Mouse (Mus musculus): Measurements from ENCODE around the gene Gm17349. TPM values are rescaled to one million over a fixed set of nuclear protein-coding genes. Genes with fewer than 3 reads are reported as not detected.

Gm17349 gene
- polyA plus RNA-seq, 1 experiment from 2014 or later, result not detected

DNA sequence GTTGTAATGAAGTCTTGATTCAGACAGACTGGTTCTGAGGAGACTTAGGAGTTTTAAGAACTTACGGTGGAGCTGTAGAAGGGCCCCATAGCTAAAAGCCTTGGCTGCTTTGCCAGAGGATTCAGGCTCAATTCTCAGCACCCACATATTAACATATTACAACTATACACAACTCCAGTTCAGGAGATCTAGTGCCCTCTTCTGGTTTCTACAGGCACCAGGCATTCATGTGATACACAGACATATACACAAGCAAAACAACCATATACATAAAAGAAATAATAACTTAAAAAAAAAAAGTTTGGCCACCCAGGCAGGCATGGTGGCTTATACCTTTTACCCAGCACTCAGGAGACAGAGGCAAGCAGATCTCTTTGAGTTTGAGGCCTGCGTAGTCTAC lies 37.7 kb downstream of the Gm17349 start:
- 100% methylated on average over 2 of the region's 2 CpGs for WGBS
- no peak for ATAC-seq (ENCODE audit: low read depth)

DNA sequence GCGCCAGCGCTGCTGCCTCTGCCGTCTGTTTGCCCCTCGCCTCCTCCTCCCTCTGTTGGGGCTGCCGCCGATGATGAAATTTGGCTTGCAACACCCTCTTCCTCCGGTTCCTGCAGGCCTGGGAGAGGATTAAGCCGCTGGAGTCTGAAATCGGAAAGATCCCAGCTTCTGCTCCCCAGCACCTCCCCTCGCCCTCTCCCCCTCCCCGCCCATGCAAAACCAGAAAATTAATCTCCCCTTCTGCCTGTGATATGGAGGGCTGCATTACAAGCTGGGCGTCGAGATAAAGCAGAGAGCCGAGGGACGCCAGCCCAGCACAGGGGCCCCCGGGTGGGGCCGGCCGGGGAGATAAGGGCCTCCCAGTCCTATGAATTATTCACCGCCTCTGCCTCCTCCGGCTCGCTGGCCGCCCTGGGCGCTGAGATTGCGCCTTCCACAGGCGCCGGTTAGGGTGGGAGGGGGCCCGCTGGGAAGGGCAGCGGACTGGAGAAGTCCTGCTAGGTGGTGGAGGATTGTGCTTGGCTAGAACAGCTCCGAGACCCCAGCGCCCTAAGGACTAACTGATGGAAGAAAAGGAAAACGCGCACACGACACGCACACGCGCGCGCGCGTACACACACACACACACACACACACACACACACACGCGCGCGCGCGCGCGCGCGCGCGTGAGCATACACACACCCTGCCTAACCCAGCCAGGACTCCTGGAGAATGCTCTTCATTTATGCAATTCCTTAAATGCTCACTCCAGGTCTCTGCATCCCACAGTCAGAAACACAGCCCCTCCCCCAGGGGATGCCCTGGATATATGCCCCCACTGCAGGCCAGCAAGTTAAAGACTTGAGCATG lies 40.5 kb downstream of the Gm17349 start:
- DNase-seq (ENCODE audit: low spot score) (peak; percentile 86), ATAC-seq (ENCODE audit: low read depth) (peak; percentile 61)
- H3K4me2 ChIP-seq (ENCODE audit: low read depth, low read length), result peak overlapping the region; percentile 79
- peaks cover 40% of the 10 kb centered on the region for H3K27me3 ChIP-seq (replicated peaks; ENCODE audit: control insufficient read depth, insufficient read depth, low read length)
- peak overlapping the region; percentile 43 for H3K4me3 ChIP-seq (ENCODE audit: low read depth, low read length)
- peak overlapping the region; percentile 3; the same call in 1 of the 2 replicates for H3K27ac ChIP-seq (replicated peaks; ENCODE audit: low read depth, low read length)
- peaks cover 7% of the 10 kb centered on the region for H3K4me1 ChIP-seq (ENCODE audit: control insufficient read depth, insufficient read depth, low read length)
- under 1% methylated on average over 44 of the region's 52 CpGs for WGBS
- no peaks in the 10 kb centered on the region for H3K36me3 ChIP-seq (ENCODE audit: control insufficient read depth, insufficient read depth, low read length)
- no peaks in the 10 kb centered on the region for H3K9me3 ChIP-seq (ENCODE audit: control insufficient read depth, low read length)
- peak overlapping the region; percentile 58 for H3K9ac ChIP-seq (ENCODE audit: low read depth, low read length)

More for the DNA sequence above, 37.7 kb downstream of the Gm17349 start:
- Histone ChIP-seq H3K36me3 (ENCODE audit: control insufficient read depth, insufficient read depth, low read length) (no peaks in the 10 kb centered on the region), H3K27me3 (replicated peaks; ENCODE audit: control insufficient read depth, insufficient read depth, low read length) (peaks cover 62% of the 10 kb centered on the region), H3K4me2 (ENCODE audit: low read depth, low read length) (no peak overlapping the region), H3K9me3 (ENCODE audit: control insufficient read depth, low read length) (no peaks in the 10 kb centered on the region), H3K4me3 (ENCODE audit: low read depth, low read length) (no peak overlapping the region), H3K9ac (ENCODE audit: low read depth, low read length) (no peak overlapping the region), H3K4me1 (ENCODE audit: control insufficient read depth, insufficient read depth, low read length) (peaks cover 7% of the 10 kb centered on the region), H3K27ac (replicated peaks; ENCODE audit: low read depth, low read length) (no peak overlapping the region)
- no peak for DNase-seq (ENCODE audit: low spot score)

GRCm38 (mm10) chr15:99663964-99664599 lies 41.2 kb downstream of the Gm17349 start:
- Histone ChIP-seq H3K9me3 (ENCODE audit: control insufficient read depth, low read length) (no peaks in the 10 kb centered on the region), H3K4me3 (ENCODE audit: low read depth, low read length) (peak overlapping the region; percentile 43), H3K9ac (ENCODE audit: low read depth, low read length) (peak overlapping the region; percentile 58), H3K4me1 (ENCODE audit: control insufficient read depth, insufficient read depth, low read length) (peaks cover 7% of the 10 kb centered on the region), H3K27me3 (replicated peaks; ENCODE audit: control insufficient read depth, insufficient read depth, low read length) (peaks cover 32% of the 10 kb centered on the region), H3K27ac (replicated peaks; ENCODE audit: low read depth, low read length) (no peak overlapping the region), H3K36me3 (ENCODE audit: control insufficient read depth, insufficient read depth, low read length) (no peaks in the 10 kb centered on the region), H3K4me2 (ENCODE audit: low read depth, low read length) (peak overlapping the region; percentile 79)
- DNase-seq (ENCODE audit: low spot score) (peak; percentile 58), ATAC-seq (ENCODE audit: low read depth) (peak; percentile 38)
- WGBS, result 3% methylated on average over 17 of the region's 17 CpGs

DNA sequence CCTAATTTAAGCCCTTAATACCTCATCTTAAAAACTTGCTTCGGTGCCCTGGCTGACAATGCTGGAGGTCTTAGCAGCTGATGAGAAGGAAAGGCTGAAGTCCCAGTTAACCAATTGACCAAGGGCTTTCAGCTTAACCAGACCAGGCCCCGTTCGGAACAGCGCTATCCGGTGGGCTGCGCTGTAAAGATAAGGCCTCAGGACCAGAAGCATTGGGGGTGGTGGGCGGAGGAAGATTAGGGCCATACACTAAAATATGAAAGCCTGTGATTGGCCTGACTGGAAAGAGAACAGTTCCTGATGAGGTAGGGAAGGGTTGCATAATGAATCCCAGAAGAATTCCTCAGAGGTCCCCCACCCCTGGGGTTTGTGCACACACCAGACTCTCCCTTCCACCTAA lies 42.9 kb downstream of the Gm17349 start:
- DNase-seq (ENCODE audit: low spot score) (no peak), ATAC-seq (ENCODE audit: low read depth) (no peak)
- Histone ChIP-seq H3K4me2 (ENCODE audit: low read depth, low read length) (no peak overlapping the region), H3K4me3 (ENCODE audit: low read depth, low read length) (no peak overlapping the region), H3K9ac (ENCODE audit: low read depth, low read length) (no peak overlapping the region), H3K9me3 (ENCODE audit: control insufficient read depth, low read length) (no peaks in the 10 kb centered on the region), H3K36me3 (ENCODE audit: control insufficient read depth, insufficient read depth, low read length) (no peaks in the 10 kb centered on the region), H3K27ac (replicated peaks; ENCODE audit: low read depth, low read length) (no peak overlapping the region), H3K27me3 (replicated peaks; ENCODE audit: control insufficient read depth, insufficient read depth, low read length) (peaks cover 27% of the 10 kb centered on the region), H3K4me1 (ENCODE audit: control insufficient read depth, insufficient read depth, low read length) (peaks cover 7% of the 10 kb centered on the region)
- WGBS, result 49% methylated on average over 7 of the region's 7 CpGs

DNA sequence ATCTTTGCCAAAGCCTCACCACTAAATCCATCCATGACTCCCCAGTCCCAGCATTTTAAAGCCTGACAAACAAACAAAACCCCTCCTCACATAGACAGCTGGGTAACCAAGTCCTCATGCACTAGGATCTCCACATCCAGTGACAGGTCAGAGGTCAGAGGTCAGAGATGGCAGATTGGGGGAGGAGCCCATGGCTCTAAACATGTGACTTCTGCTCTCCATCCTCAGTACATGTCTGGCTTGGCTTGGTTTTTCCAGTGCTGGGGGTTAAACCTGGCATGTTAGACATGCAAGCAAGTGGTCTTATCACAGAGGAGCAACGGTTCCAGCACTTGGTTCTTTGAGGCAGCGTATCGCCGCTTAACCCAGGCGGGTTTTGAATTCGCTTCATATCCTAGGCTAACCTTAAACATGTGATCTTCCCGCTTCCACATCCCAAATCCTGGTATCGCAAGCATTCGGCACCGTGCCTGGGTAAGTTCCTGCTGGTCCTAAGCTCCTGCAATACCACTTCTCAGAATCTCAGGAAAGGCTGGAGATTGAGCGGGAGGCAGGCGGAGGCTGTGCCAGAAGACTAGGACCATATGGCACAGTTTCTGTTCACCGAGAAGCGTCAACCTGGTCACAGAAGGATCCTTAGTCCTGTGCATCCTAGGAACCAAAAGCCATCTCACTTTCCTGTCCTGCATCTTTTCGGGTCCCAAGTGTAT lies 44.0 kb downstream of the Gm17349 start:
- Histone ChIP-seq H3K4me3 (ENCODE audit: low read depth, low read length) (no peak overlapping the region), H3K27ac (replicated peaks; ENCODE audit: low read depth, low read length) (no peak overlapping the region), H3K4me1 (ENCODE audit: control insufficient read depth, insufficient read depth, low read length) (peaks cover 7% of the 10 kb centered on the region), H3K27me3 (replicated peaks; ENCODE audit: control insufficient read depth, insufficient read depth, low read length) (peaks cover 25% of the 10 kb centered on the region), H3K4me2 (ENCODE audit: low read depth, low read length) (no peak overlapping the region), H3K9ac (ENCODE audit: low read depth, low read length) (no peak overlapping the region), H3K9me3 (ENCODE audit: control insufficient read depth, low read length) (no peaks in the 10 kb centered on the region), H3K36me3 (ENCODE audit: control insufficient read depth, insufficient read depth, low read length) (no peaks in the 10 kb centered on the region)
- 89% methylated on average over 15 of the region's 15 CpGs for WGBS
- no peak for DNase-seq (ENCODE audit: low spot score)
- no peak for ATAC-seq (ENCODE audit: low read depth)

DNA sequence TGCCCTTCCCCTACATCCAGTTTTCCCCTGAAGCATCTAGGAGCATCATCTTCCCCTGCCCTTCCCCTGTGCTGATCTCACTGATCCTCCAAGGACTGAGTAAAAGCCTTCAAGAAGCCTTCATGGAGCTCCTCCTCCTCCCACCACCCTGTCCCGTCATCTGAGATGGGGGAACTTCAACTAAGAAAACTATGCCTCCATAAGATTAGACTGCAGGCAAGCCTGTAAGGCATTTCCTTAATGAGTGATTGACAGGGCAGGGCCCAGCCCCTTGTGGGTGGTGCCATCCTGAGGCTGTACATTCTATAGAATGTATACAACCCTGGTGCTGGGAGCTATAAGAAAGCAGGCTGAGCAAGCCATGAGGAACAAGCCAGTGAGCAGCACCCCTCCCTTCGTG lies 46.9 kb downstream of the Gm17349 start:
- Histone ChIP-seq H3K9ac (ENCODE audit: low read depth, low read length) (no peak overlapping the region), H3K4me3 (ENCODE audit: low read depth, low read length) (no peak overlapping the region), H3K36me3 (ENCODE audit: control insufficient read depth, insufficient read depth, low read length) (no peaks in the 10 kb centered on the region), H3K4me1 (ENCODE audit: control insufficient read depth, insufficient read depth, low read length) (no peaks in the 10 kb centered on the region; the same call in 1 of the 2 replicates), H3K27ac (replicated peaks; ENCODE audit: low read depth, low read length) (no peak overlapping the region), H3K9me3 (ENCODE audit: control insufficient read depth, low read length) (no peaks in the 10 kb centered on the region), H3K4me2 (ENCODE audit: low read depth, low read length) (no peak overlapping the region), H3K27me3 (replicated peaks; ENCODE audit: control insufficient read depth, insufficient read depth, low read length) (peaks cover 30% of the 10 kb centered on the region)
- DNase-seq (ENCODE audit: low spot score), result no peak
- no peak for ATAC-seq (ENCODE audit: low read depth)
- 48% methylated on average over 2 of the region's 2 CpGs for WGBS

DNA sequence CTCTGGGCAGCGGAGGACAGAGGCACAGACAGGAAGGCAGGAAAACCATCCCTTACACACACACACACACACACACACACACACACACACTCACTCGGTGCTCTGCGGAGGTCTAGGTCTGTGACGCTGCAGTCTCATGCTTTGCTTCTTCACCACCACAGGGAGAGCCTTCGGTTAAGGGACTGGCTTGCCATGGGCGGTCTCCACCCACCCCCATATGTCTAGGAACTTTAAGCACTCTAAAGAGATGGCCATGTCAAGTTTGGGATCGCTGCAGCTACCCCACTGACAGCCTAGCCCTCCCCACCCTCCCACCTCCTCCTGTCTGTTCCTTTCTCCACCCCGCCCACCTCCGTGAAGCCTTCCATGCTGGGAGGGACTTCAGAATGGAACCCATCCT lies 49.3 kb downstream of the Gm17349 start:
- peaks cover 40% of the 10 kb centered on the region for H3K27me3 ChIP-seq (replicated peaks; ENCODE audit: control insufficient read depth, insufficient read depth, low read length)
- no peak for ATAC-seq (ENCODE audit: low read depth)
- no peak overlapping the region for H3K4me2 ChIP-seq (ENCODE audit: low read depth, low read length)
- WGBS, result 41% methylated on average over 9 of the region's 9 CpGs
- no peak overlapping the region for H3K9ac ChIP-seq (ENCODE audit: low read depth, low read length)
- H3K27ac ChIP-seq (replicated peaks; ENCODE audit: low read depth, low read length), result no peak overlapping the region
- no peaks in the 10 kb centered on the region for H3K36me3 ChIP-seq (ENCODE audit: control insufficient read depth, insufficient read depth, low read length)
- H3K9me3 ChIP-seq (ENCODE audit: control insufficient read depth, low read length), result no peaks in the 10 kb centered on the region
- no peak for DNase-seq (ENCODE audit: low spot score)
- H3K4me1 ChIP-seq (ENCODE audit: control insufficient read depth, insufficient read depth, low read length), result peaks cover 4% of the 10 kb centered on the region
- no peak overlapping the region for H3K4me3 ChIP-seq (ENCODE audit: low read depth, low read length)

- H3K36me3 ChIP-seq (ENCODE audit: control insufficient read depth, insufficient read depth, low read length), result no peaks in the 10 kb centered on the region
- no peak for ATAC-seq (ENCODE audit: low read depth)
- no peak for DNase-seq (ENCODE audit: low spot score)
- H3K4me2 ChIP-seq (ENCODE audit: low read depth, low read length), result peak overlapping the region; percentile 41
- 3% methylated on average over 13 of the region's 21 CpGs for WGBS
- no peak overlapping the region for H3K27ac ChIP-seq (replicated peaks; ENCODE audit: low read depth, low read length)
- H3K9ac ChIP-seq (ENCODE audit: low read depth, low read length), result peak overlapping the region; percentile 40; the same call in 1 of the 2 replicates
- H3K27me3 ChIP-seq (replicated peaks; ENCODE audit: control insufficient read depth, insufficient read depth, low read length), result peaks cover 40% of the 10 kb centered on the region
- peak overlapping the region; percentile 20 for H3K4me3 ChIP-seq (ENCODE audit: low read depth, low read length)
- H3K4me1 ChIP-seq (ENCODE audit: control insufficient read depth, insufficient read depth, low read length), result peaks cover 21% of the 10 kb centered on the region
- no peaks in the 10 kb centered on the region for H3K9me3 ChIP-seq (ENCODE audit: control insufficient read depth, low read length)
Observed at GRCm38 (mm10) chr15:99653876-99654275, 51.4 kb downstream of the Gm17349 start.
